9 mouse cellular contexts compared by ENCODE assay signal in genomic region chr16:57548608-57549007, GRCm38 (mm10). TPM values are rescaled to one million over a fixed set of nuclear protein-coding genes. Genes with fewer than 3 reads are reported as not detected.
DNase-seq lines count a peak whose midpoint lies in the region; ATAC-seq and TF ChIP-seq lines count a peak whose summit lies in the region.
"Had no signal": no experiment of that assay in that cellular context is flagged by ENCODE, and none has a peak within 500 bp of the region (broad histone marks: within the 10 kb centered on the region; RNA-seq: fewer than 3 reads in every experiment).

No protein-coding gene starts in this region.

- DNase-seq in heart, adult 9 months (ENCODE audit: low spot score in 2 of 2) = no peak
- DNase-seq in forebrain, postnatal 0 days = no peak
- no peak for DNase-seq in liver, postnatal 0 days
- DNase-seq in c-Kit-positive CD71-positive TER-119-positive erythroid progenitor cells, embryonic 14.5 days (ENCODE audit: low spot score) = no peak
- DNase-seq in cerebellum, adult 11 months = no peak
- DNase-seq: cerebellum, adult 9-11 months had no signal

- no peaks in the 10 kb centered on the region for H3K27me3 ChIP-seq in heart, embryonic 14.5 days (ENCODE audit: control insufficient read depth, insufficient read depth, low read length)
- H3K27me3 ChIP-seq in ES-Bruce4 (ENCODE audit: control insufficient read depth, insufficient read depth, low read length, poor library complexity, severe bottlenecking) = no peaks in the 10 kb centered on the region
- peaks cover 9% of the 10 kb centered on the region for H3K27me3 ChIP-seq in forebrain, postnatal 0 days (ENCODE audit: insufficient read depth, low read length)
- H3K27me3 ChIP-seq in liver, postnatal 0 days (ENCODE audit: insufficient read depth, low read length) = no peaks in the 10 kb centered on the region

- no peak for TF ChIP-seq CTCF in ES-Bruce4 (IDR thresholded peaks at IDR 0.05; ENCODE audit: low read depth, low read length)
- TF ChIP-seq CTCF in forebrain, postnatal 0 days (IDR thresholded peaks at IDR 0.05; ENCODE audit: low read depth) = no peak
- TF ChIP-seq CTCF in liver, postnatal 0 days (IDR thresholded peaks at IDR 0.05; ENCODE audit: low read depth) = no peak

- H3K4me1 ChIP-seq in heart, embryonic 14.5 days (ENCODE audit: control insufficient read depth in 2 of 2, insufficient read depth in 2 of 2, low read length in 2 of 2) = peaks cover 8 to 28% of the 10 kb centered on the region in 2 experiments
- H3K4me1 ChIP-seq in ES-Bruce4 (ENCODE audit: control insufficient read depth, insufficient read depth, low read length) = no peaks in the 10 kb centered on the region
- H3K4me1 ChIP-seq in forebrain, postnatal 0 days (ENCODE audit: insufficient read depth) = no peaks in the 10 kb centered on the region; the same call in 1 of the 2 replicates
- 0 out of 2 replicates have a peak, but pooled peaks cover 5% of the 10 kb centered on the region for H3K4me1 ChIP-seq in liver, postnatal 0 days (ENCODE audit: insufficient read depth)

- H3K9ac ChIP-seq in heart, embryonic 14.5 days (ENCODE audit: low read length) = peak overlapping the region; percentile 97
- H3K9ac ChIP-seq in ES-Bruce4 (ENCODE audit: low read depth, poor library complexity, severe bottlenecking) = peak overlapping the region; percentile 92
- peak overlapping the region; percentile 59; the same call in 1 of the 2 replicates for H3K9ac ChIP-seq in forebrain, postnatal 0 days
- H3K9ac ChIP-seq in liver, postnatal 0 days (replicated peaks) = peak overlapping the region; percentile 65

- ATAC-seq in heart, embryonic 14.5 days (ENCODE audit: insufficient number of reproducible peaks, insufficient read depth, low FRiP score, low read depth) = no peak
- ATAC-seq in forebrain, postnatal 0 days = no peak
- no peak for ATAC-seq in liver, postnatal 0 days
- no peak for ATAC-seq in cerebellum, adult (ENCODE audit: insufficient number of reproducible peaks, low FRiP score, low TSS enrichment)

- peak overlapping the region; percentile 36 to 85; a peak in 3 of 4 replicates for H3K27ac ChIP-seq in heart, embryonic 14.5 days (replicated peaks in 1 of 2; ENCODE audit: control insufficient read depth in 1 of 2, insufficient read depth in 1 of 2, low read depth in 2 of 2, low read length in 2 of 2)
- H3K27ac ChIP-seq in ES-Bruce4 (ENCODE audit: insufficient read depth, low read length) = no peak overlapping the region
- no peak overlapping the region for H3K27ac ChIP-seq in forebrain, postnatal 0 days (ENCODE audit: low read depth, low read length)
- peak overlapping the region; percentile 66; the same call in 1 of the 2 replicates for H3K27ac ChIP-seq in liver, postnatal 0 days (ENCODE audit: low read depth)

- TF ChIP-seq EP300 in ES-Bruce4 (IDR thresholded peaks at IDR 0.05; ENCODE audit: insufficient read depth, low read depth, low read length) = no peak
- TF ChIP-seq EP300 in liver, postnatal 0 days (IDR thresholded peaks at IDR 0.05; ENCODE audit: low read depth) = no peak

- WGBS in heart, embryonic 14.5 days = 51% methylated on average over 2 of the region's 2 CpGs
- 65% methylated on average over 2 of the region's 2 CpGs for WGBS in forebrain, postnatal 0 days
- 56% methylated on average over 2 of the region's 2 CpGs for WGBS in liver, postnatal 0 days (ENCODE audit: insufficient replicate concordance)

- H3K36me3 ChIP-seq in heart, embryonic 14.5 days (ENCODE audit: control insufficient read depth, insufficient read depth, low read length) = peaks cover 16% of the 10 kb centered on the region; the same call in 1 of the 2 replicates
- no peaks in the 10 kb centered on the region for H3K36me3 ChIP-seq in ES-Bruce4 (ENCODE audit: control insufficient read depth, insufficient read depth, low read length, poor library complexity, severe bottlenecking)
- H3K36me3 ChIP-seq in forebrain, postnatal 0 days (ENCODE audit: insufficient read depth) = no peaks in the 10 kb centered on the region
- no peaks in the 10 kb centered on the region for H3K36me3 ChIP-seq in liver, postnatal 0 days (replicated peaks; ENCODE audit: insufficient read depth, low read length)

- TF ChIP-seq POLR2A in ES-Bruce4 (IDR thresholded peaks at IDR 0.05; ENCODE audit: insufficient read depth, low read length) = no peak

- no peaks in the 10 kb centered on the region for H3K9me3 ChIP-seq in heart, embryonic 14.5 days (ENCODE audit: control insufficient read depth, low read length)
- H3K9me3 ChIP-seq in ES-Bruce4 (replicated peaks; ENCODE audit: control insufficient read depth, insufficient read depth, low read length, poor library complexity, severe bottlenecking) = no peaks in the 10 kb centered on the region
- H3K9me3 ChIP-seq in forebrain, postnatal 0 days (ENCODE audit: low read length) = no peaks in the 10 kb centered on the region
- H3K9me3 ChIP-seq in liver, postnatal 0 days (ENCODE audit: low read length) = no peaks in the 10 kb centered on the region

- H3K4me2 ChIP-seq in heart, embryonic 14.5 days (ENCODE audit: low read length) = peak overlapping the region; percentile 86
- H3K4me2 ChIP-seq in forebrain, postnatal 0 days (ENCODE audit: low read depth) = peak overlapping the region; percentile 97
- peak overlapping the region; percentile 71 for H3K4me2 ChIP-seq in liver, postnatal 0 days (ENCODE audit: low read depth, low read length)

- peak overlapping the region; percentile 85 to 86 for H3K4me3 ChIP-seq in heart, embryonic 14.5 days (ENCODE audit: control insufficient read depth in 1 of 2, insufficient read depth in 1 of 2, low read depth in 1 of 2, low read length in 2 of 2)
- peak overlapping the region; percentile 70 for H3K4me3 ChIP-seq in ES-Bruce4 (ENCODE audit: low read depth, low read length)
- peak overlapping the region; percentile 60 for H3K4me3 ChIP-seq in forebrain, postnatal 0 days (ENCODE audit: low read depth, low read length)
- H3K4me3 ChIP-seq in liver, postnatal 0 days (ENCODE audit: low read depth, low read length) = peak overlapping the region; percentile 53

RNA-seq across cellular contexts. Expression of gene Cmss1, which starts 58.1 kb away (rescaled TPM):
- 35.1 and 35.6 TPM in 2 replicates for polyA plus RNA-seq in heart, embryonic 14.5 days (2014; fragmentation: Nextera tagmentation; extraction: Ambion mirVana)
- 12.9 and 14.1 TPM in 2 replicates for polyA plus RNA-seq in ES-Bruce4 (2011; ENCODE audit: insufficient read depth, insufficient read length, low read depth, missing spikeins)
- total RNA-seq in forebrain, postnatal 0 days (2014; rRNA removed) = 12.0 and 17.4 TPM in 2 replicates
- polyA plus RNA-seq in forebrain, postnatal 0 days (2015; fragmentation: Nextera tagmentation; extraction: Ambion mirVana) = 40.6 and 43.4 TPM in 2 replicates
- 16.7 and 19.1 TPM in 2 replicates for polyA plus RNA-seq in liver, postnatal 0 days (2015; fragmentation: Nextera tagmentation; extraction: Ambion mirVana)

Comparison
In these comparisons a context has a peak if more than half of its experiments do, and no peak if none do; other contexts are left out.
1. H3K27ac ChIP-seq: peak in heart, embryonic 14.5 days (2 of 2) and liver, postnatal 0 days (single experiment); none in ES-Bruce4 (single experiment) and forebrain, postnatal 0 days (single experiment).
2. Peak in every context shown above with its lines, with median percentiles within 50 percentile points of each other: H3K4me2 ChIP-seq, H3K4me3 ChIP-seq and H3K9ac ChIP-seq.